Mouse (Mus musculus) embryonic facial prominence, embryonic 14.5 days (tissue): ENCODE data around the gene Vill. TPM values are rescaled to one million over a fixed set of nuclear protein-coding genes. Genes with fewer than 3 reads are reported as not detected.

ENCODE experiments used
- ATAC-seq: fragments of 200-750 bp; cut with Nextera tagmentation; 2 replicates; pipeline ENCODE4 v1.8.0; 2017; ENCODE audit warnings: low read depth, moderate number of reproducible peaks, moderate TSS enrichment
- DNase-seq: peaks from one replicate; pipeline ENCODE4 v3.0.0-alpha.2; 2015; ENCODE audit warnings: low spot score
- H3K27ac ChIP-seq: fragments of 300-500 bp; sonication (generic); replicated peaks from 2 replicates; pipeline ENCODE4 v1.5.1; 2014; ENCODE audit warnings: low read depth, mild to moderate bottlenecking, low read length, moderate library complexity
- H3K27me3 ChIP-seq: fragments of 300-500 bp; sonication (generic); replicated peaks from 2 replicates; pipeline ENCODE4 v1.6.1; 2014; ENCODE audit warnings: low read length; ENCODE audit not compliant: control insufficient read depth, insufficient read depth
- H3K36me3 ChIP-seq: fragments of 300-500 bp; sonication (generic); 2 replicates; pipeline ENCODE4 v1.6.1; 2014; ENCODE audit warnings: low read length, mixed read lengths; ENCODE audit not compliant: control insufficient read depth, insufficient read depth
- H3K4me1 ChIP-seq: fragments of 300-500 bp; sonication (generic); 2 replicates; pipeline ENCODE4 v1.6.1; 2014; ENCODE audit warnings: antibody characterized with exemption, low read length; ENCODE audit not compliant: control insufficient read depth, insufficient read depth
- H3K4me2 ChIP-seq: fragments of 300-500 bp; sonication (generic); 2 replicates; pipeline ENCODE4 v1.6.1; 2014; ENCODE audit warnings: low read depth, mild to moderate bottlenecking, low read length, moderate library complexity, mixed read lengths
- H3K4me3 ChIP-seq: fragments of 300-500 bp; sonication (generic); 2 replicates; pipeline ENCODE4 v1.5.1; 2014; ENCODE audit warnings: low read depth, mild to moderate bottlenecking, low read length
- H3K9ac ChIP-seq: fragments of 300-500 bp; sonication (generic); 2 replicates; pipeline ENCODE4 v1.6.1; 2014; ENCODE audit warnings: low read depth, mild to moderate bottlenecking, low read length, moderate library complexity, mixed read lengths
- H3K9me3 ChIP-seq: fragments of 300-500 bp; sonication (generic); 2 replicates; pipeline ENCODE4 v1.6.1; 2016; ENCODE audit warnings: low read length; ENCODE audit not compliant: control insufficient read depth
- WGBS: fragments of 180-500 bp; shearing (Covaris S2); extraction: QIAGEN DNeasy Blood & Tissue Kit; methylation state at CpG from one replicate; pipeline ENCODE4 v1.1.7; 2014; 5-methylcytosine and 5-hydroxymethylcytosine counted together
- polyA plus RNA-seq: library from polyadenylated mRNA; unstranded; fragments of >200 nt; fragmentation: Nextera tagmentation; extraction: Ambion mirVana; gene quantifications from 2 replicates; pipeline ENCODE4 v1.2.1, GENCODE M21; 2014

The Vill gene
- polyA plus RNA-seq, 1 experiment from 2014 or later: 15.0 TPM

GRCm38 (mm10) chr9:119016785-119017507 is 35.6 kb upstream of the Vill start:
- DNase-seq (no peak), ATAC-seq (no peak)
- WGBS: 84% methylated on average over 7 of the region's 7 CpGs
- H3K4me3 ChIP-seq: no peak overlapping the region
- no peak overlapping the region for H3K4me2 ChIP-seq
- 0 out of 2 replicates have a peak, but pooled peaks cover 2% of the 10 kb centered on the region for H3K4me1 ChIP-seq
- no peak overlapping the region for H3K9ac ChIP-seq
- no peak overlapping the region for H3K27ac ChIP-seq
- H3K9me3 ChIP-seq: no peaks in the 10 kb centered on the region
- H3K27me3 ChIP-seq: no peaks in the 10 kb centered on the region
- peaks cover 53% of the 10 kb centered on the region for H3K36me3 ChIP-seq

GRCm38 (mm10) chr9:119021731-119022130 is 30.8 kb upstream of the Vill start:
- H3K9me3 ChIP-seq: no peaks in the 10 kb centered on the region
- H3K4me3 ChIP-seq: no peak overlapping the region
- H3K27ac ChIP-seq: no peak overlapping the region
- no peak for ATAC-seq
- H3K4me1 ChIP-seq: 0 out of 2 replicates have a peak, but pooled peaks cover 2% of the 10 kb centered on the region
- H3K36me3 ChIP-seq: peaks cover 19% of the 10 kb centered on the region
- H3K9ac ChIP-seq: no peak overlapping the region
- H3K4me2 ChIP-seq: no peak overlapping the region
- DNase-seq: no peak
- no peaks in the 10 kb centered on the region for H3K27me3 ChIP-seq
- 69% methylated on average over 7 of the region's 7 CpGs for WGBS

- Histone ChIP-seq H3K27me3 (no peaks in the 10 kb centered on the region), H3K4me3 (no peak overlapping the region), H3K9me3 (no peaks in the 10 kb centered on the region), H3K4me1 (no peaks in the 10 kb centered on the region), H3K27ac (no peak overlapping the region), H3K4me2 (no peak overlapping the region), H3K36me3 (peaks cover 14% of the 10 kb centered on the region), H3K9ac (no peak overlapping the region)
- WGBS: 68% methylated on average over 6 of the region's 6 CpGs
- DNase-seq (no peak), ATAC-seq (no peak)
Measured at GRCm38 (mm10) chr9:119025263-119025662, 27.3 kb upstream of the Vill start.

GRCm38 (mm10) chr9:119025832-119026331 is 26.7 kb upstream of the Vill start:
- no peak for DNase-seq
- Histone ChIP-seq H3K9me3 (no peaks in the 10 kb centered on the region), H3K4me1 (no peaks in the 10 kb centered on the region), H3K27me3 (no peaks in the 10 kb centered on the region), H3K4me3 (no peak overlapping the region), H3K4me2 (no peak overlapping the region), H3K27ac (no peak overlapping the region), H3K36me3 (peaks cover 16% of the 10 kb centered on the region), H3K9ac (no peak overlapping the region)
- WGBS: 88% methylated on average over 7 of the region's 7 CpGs
- no peak for ATAC-seq

GRCm38 (mm10) chr9:119027337-119027736 is 25.2 kb upstream of the Vill start:
- Histone ChIP-seq H3K4me2 (no peak overlapping the region), H3K27me3 (no peaks in the 10 kb centered on the region), H3K9me3 (no peaks in the 10 kb centered on the region), H3K9ac (no peak overlapping the region), H3K27ac (no peak overlapping the region), H3K4me1 (peaks cover 7% of the 10 kb centered on the region), H3K4me3 (no peak overlapping the region), H3K36me3 (peaks cover 23% of the 10 kb centered on the region)
- DNase-seq (no peak), ATAC-seq (no peak)
- WGBS: 88% methylated on average over 7 of the region's 7 CpGs

- no peak overlapping the region for H3K9ac ChIP-seq
- DNase-seq (no peak), ATAC-seq (no peak)
- H3K36me3 ChIP-seq: peaks cover 25% of the 10 kb centered on the region
- peaks cover 18% of the 10 kb centered on the region for H3K4me1 ChIP-seq
- no peaks in the 10 kb centered on the region for H3K27me3 ChIP-seq
- H3K27ac ChIP-seq: no peak overlapping the region
- 91% methylated on average over 27 of the region's 27 CpGs for WGBS
- H3K9me3 ChIP-seq: no peaks in the 10 kb centered on the region
- no peak overlapping the region for H3K4me3 ChIP-seq
- no peak overlapping the region for H3K4me2 ChIP-seq
Measured at GRCm38 (mm10) chr9:119028226-119029195, 24.1 kb upstream of the Vill start.

- WGBS: 62% methylated on average over 7 of the region's 7 CpGs
- H3K9me3 ChIP-seq: no peaks in the 10 kb centered on the region
- H3K4me1 ChIP-seq: peaks cover 18% of the 10 kb centered on the region
- H3K27ac ChIP-seq: no peak overlapping the region
- H3K36me3 ChIP-seq: peaks cover 33% of the 10 kb centered on the region
- H3K4me3 ChIP-seq: no peak overlapping the region
- H3K27me3 ChIP-seq: no peaks in the 10 kb centered on the region
- H3K4me2 ChIP-seq: no peak overlapping the region
- no peak overlapping the region for H3K9ac ChIP-seq
- DNase-seq (no peak), ATAC-seq (no peak)
Measured at GRCm38 (mm10) chr9:119029568-119029967, 23.0 kb upstream of the Vill start.

- DNase-seq: no peak
- Histone ChIP-seq H3K4me3 (no peak overlapping the region), H3K4me2 (no peak overlapping the region), H3K9ac (no peak overlapping the region), H3K27me3 (no peaks in the 10 kb centered on the region), H3K36me3 (peaks cover 42% of the 10 kb centered on the region), H3K4me1 (peaks cover 18% of the 10 kb centered on the region), H3K27ac (no peak overlapping the region; the same call in 1 of the 2 replicates), H3K9me3 (no peaks in the 10 kb centered on the region)
- 79% methylated on average over 4 of the region's 4 CpGs for WGBS
- no peak for ATAC-seq
Measured at GRCm38 (mm10) chr9:119031038-119031437, 21.5 kb upstream of the Vill start.
